Mouse (Mus musculus) heart, adult 8-10 months (tissue): ENCODE results near the gene Tmem38b. TPM values are rescaled to one million over a fixed set of nuclear protein-coding genes. Genes with fewer than 3 reads are reported as not detected.
A peak's percentile ranks its signal among the peaks of the same experiment; 100 is the strongest.

ENCODE experiments used
- DNase-seq: peaks from one replicate; pipeline ENCODE4 v3.0.0; 2022; ENCODE audit warnings: low spot score
- total RNA-seq, 4 experiments: library from RNA; stranded (reverse); gene quantifications; 2 replicates each; pipeline ENCODE4 v1.2.4; 2022

Gene Tmem38b
- total RNA-seq, 4 experiments from 2014 or later = 21.7 to 30.6 (median 27.4) TPM

DNA sequence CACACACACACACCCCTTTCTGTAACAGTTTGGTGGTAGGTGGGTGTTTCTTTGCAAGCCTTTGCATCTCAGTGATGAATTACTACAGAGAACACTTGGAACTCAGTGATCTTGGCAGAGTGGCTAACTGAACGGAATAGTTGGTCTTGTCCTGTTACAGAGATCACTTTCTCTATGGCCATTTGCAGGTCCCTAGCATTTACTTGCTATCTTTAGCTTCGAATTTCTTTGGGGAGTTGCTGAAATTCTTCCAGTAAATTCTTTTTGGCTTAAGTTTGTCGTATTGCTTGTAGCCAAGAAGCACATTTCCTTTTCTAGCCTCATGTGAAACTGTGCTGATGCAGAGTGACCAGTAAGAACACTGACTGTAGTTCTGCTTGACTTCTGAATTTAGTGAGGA, 3.1 kb downstream of the Tmem38b start:
- DNase-seq = peak; percentile 48

DNA sequence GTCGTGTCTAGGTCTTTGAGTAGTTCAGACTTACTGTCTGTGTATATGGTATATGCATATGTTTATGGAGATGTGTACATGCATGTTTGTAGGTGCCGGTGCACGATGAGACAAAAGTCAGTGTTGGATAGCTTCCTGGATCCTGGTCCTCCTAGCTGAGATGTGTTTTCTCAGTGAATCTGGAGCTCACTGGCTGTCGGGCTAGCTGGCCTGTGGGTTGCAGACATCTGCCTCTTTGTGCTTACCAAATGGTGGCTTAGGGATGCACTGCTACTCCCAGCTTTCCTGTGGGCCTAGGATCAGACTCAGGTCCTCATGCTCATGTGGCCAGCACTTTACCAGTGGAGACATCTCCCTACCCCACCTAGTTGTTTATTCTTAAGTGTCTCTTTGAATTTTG, 4.2 kb downstream of the Tmem38b start:
- DNase-seq = no peak

DNA sequence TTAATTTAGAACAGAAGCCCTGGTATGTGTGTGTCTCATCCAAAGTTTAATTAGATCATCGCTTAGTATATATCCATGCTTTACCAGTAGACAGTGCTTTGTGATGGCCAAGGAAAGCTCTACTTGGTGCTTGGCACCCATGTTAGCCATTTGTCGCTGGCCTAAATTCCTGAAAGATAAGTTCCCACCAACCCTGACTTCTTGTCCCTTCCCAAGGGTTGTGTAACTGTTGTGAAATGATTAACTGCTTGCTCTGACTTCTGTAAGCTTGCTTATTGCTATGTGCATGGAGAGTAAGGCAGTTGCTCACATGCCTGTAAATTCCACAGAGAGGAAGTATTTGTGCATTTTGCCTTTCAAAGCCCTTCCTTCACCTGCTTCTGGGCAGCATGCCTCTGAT, 4.7 kb downstream of the Tmem38b start:
- DNase-seq = no peak

DNA sequence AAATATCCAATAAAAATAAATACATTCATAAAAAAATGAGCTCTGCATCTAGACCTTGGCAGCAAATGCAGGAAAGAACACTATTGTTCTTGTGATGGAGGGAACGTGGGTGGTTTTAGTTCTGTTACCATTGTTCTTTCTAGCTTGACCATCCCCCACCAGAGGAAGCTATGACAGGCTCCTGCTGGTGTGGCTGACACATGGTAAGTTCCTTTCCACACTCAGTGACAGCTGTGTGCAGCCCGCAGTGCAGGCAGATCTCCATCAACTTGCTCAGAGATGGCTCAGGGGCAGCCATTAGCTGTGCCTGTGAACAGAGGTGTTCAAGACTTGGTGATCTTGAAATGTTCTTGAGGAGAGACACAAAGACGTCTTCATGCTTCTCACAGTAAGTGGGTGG, 6.5 kb downstream of the Tmem38b start:
- no peak for DNase-seq

DNA sequence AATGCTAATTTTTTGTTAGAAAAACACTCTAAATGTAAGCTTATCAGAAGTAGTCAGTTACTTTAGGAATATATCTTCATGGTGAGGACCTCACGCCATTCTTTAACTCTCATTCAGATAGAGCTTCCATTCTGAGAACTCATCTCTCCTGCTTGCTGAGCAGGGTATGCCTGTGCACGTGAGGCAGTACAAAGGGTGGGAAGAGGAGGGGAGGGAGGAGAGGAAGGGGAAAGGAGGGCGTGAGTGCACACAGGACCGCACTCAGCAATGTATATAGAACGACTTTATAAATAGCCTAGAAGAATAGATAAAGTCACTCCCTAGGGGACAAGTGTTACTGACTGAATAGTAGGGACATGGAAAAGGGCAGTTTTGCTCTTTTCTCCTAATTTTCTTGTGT, 11.1 kb downstream of the Tmem38b start:
- DNase-seq = no peak

DNA sequence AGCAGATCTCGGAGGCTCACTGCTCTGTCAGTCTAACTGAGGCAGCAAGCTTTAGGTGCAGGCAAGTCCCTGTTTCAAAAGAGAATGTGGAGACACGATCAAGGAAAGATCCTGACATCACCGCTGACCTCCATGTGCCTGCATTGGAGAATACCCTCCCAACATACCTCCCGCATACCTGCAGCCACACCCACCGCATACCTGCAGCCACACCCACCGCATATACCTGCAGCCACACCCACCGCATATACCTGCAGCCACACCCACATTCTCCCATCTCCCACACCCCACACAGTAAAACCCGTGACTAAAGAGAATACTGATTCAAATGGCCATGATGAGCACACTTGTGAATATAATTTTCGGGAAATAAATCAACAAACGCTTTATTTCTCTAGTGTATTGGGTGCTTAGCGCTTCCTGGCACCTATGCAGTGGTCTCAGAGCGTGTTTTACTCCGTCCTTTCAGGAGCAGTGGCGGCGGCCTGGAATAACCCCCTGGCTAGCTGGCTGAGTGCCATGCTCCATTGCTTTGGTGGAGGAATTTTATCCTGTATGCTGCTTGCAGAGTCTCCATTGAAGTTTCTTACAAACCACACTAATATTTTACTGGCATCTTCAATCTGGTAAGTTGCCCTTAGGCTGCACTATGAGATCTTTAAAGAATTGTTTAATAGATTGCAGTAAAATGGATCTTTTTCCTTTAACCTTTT, 14.5 kb downstream of the Tmem38b start:
- DNase-seq = peak; percentile 30

DNA sequence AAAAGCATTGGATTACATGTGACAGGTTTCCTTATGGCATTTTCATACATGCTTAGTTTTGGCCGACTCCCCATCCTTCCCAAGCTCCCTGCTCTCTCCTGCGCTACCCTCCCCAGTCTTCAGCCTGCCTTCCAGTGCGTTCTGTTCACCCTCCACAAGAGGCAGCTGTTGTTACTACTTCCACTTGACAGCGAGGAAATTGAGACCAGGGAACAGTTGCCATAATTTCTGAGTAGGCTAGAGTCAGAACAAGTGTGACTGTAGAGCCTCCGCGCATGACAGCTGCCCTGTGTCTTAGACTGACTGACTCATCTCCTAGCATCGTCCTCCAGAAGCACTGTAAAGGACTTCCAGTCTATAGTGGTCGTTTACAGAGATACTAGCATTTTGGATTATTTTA, 17.7 kb downstream of the Tmem38b start:
- no peak for DNase-seq

DNA sequence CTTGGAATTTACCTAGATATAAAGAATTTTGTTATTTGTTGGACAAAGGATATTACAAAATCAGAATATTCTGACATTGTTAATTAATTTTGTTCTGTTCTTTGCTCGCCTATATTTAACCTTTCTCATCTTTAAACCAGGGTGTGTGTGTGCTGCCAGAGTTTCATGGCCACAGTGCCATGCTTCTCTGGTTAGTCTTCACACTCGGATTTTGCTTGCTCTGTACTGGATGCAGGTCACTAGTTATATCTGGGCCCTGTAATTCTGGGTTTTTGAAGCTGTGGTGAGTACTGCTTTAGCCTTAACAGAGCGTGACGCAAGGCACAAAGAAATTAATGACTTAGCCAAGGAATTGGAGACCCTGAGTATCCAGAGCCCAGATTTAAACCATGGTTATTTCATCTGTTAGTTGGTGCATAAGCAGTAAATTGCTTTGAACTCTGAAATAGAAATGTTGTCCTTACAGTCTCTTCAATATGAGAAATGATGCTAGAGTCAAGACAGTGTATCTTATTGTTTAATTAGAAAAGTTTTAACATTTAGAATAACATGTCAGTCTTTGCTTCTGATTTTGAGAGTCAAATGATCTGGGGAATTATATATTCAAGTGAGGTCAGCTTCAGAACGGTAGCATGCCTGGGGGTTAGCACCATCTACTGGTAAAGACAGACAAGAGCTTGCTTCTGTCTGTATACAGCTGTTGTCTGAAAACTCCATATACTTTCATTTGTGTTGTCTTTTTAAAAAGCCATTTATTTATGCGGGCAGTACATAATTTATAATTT, 19.2 kb downstream of the Tmem38b start:
- DNase-seq = peak; percentile 35

DNA sequence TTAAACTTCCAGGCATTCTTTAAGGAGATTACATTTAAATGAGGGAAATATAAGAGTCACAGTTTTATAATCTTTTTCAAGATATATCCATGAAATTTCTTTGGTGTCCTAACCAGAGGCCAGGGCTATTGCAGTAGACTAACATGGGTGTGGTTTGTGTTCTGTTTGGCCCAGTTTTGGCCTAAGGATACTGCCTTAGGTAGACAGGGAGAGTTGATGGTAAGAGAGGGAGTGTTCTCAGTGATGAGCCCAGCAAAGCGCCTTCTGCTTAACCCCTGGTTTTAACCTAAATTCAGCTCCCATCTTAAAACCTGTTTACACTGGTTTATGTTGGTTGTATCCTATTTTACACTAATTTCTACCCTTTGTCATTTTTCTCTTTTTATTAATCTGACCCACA, 19.8 kb downstream of the Tmem38b start:
- DNase-seq = no peak

DNA sequence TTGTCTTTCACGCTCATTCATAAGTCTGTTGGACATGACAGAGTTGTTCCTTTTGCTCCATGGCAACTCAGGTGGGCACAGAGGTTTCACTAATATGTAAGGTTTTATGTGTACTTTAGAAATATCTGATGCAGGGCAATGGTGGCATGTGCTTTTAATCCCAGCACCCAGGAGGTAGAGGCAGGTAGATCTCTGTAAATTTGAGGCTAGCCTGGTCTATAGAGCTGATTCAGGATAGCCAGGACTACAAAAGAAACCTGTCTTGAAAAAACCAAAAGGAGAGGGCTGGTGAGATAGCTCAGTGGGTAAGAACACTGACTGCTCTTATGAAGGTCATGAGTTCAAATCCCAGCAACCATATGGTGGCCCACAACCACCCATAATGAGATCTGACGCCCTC, 20.5 kb downstream of the Tmem38b start:
- no peak for DNase-seq

DNA sequence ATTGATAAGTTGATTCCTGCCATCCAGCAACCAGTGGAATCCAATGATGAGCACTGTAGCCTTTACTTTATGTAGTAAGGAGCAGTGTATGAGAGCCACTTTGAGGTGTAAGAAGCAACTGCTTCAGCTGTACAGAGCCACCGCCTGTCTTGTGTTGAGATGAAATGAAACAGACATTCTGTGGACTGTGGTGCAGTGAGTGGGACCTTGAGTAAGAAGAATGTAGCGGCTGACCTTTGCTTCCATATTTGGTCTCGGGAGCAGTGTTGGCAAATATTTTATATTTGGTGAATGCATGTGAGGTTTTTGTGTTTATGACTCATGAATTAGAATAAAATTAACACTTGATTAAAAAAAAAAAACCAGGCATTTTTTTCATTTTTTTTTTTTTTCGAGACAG, 21.7 kb downstream of the Tmem38b start:
- no peak for DNase-seq

DNA sequence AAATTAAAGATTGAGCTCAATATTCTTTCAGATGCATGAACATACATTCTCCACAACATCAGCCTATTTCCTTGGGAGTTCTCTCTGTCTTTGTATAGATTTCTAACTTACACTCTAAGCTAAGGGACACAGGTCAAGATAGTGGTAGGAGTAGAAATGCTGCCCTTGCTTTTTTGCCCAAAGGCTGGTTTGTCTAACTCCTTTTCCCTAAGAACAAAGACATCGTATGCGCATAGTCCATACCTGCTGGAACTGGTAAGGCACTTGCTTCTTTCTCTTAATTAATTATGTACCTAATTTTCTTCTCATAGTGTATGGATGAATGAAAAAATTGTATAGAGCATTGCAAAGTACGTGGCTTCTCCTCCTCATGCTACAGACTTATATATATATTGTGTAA, 22.5 kb downstream of the Tmem38b start:
- DNase-seq = no peak

DNA sequence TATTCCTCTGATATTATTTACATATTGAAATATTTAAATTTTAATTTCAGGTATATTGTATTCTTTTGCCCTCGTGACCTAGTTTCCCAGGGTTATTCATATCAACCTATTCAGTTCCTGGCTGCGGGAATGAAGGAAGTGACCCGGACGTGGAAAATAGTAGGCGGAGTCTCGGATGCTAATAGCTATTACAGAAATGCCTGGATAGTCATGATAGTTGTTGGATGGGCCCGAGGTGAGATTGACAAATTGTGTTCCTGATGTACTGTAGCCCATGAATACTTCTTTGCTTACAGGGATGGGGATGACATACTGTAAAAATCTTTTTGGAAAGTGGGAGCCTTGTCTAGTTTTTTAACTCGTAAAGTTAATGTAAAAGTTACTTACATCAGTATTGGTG, 23.0 kb downstream of the Tmem38b start:
- DNase-seq = no peak

DNA sequence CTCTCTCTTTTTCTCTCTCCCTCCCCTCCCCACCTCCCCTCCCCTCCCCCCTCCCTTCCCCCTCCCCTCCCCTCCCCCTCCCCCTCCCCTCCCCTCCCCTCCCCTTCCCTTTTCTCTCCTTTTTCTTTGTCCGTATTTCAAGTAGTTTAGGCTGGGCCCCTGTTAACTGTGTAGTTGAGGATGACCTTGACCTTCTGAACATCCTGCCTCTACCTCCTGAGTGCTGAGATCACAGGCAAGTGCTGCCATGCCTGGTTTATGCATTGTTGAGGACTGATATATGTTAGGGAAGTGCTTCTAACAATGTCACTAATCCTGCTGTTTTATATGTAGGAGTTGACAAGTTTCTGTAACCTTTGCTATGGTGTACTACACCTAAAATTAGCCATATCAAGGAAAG, 24.0 kb downstream of the Tmem38b start:
- no peak for DNase-seq

DNA sequence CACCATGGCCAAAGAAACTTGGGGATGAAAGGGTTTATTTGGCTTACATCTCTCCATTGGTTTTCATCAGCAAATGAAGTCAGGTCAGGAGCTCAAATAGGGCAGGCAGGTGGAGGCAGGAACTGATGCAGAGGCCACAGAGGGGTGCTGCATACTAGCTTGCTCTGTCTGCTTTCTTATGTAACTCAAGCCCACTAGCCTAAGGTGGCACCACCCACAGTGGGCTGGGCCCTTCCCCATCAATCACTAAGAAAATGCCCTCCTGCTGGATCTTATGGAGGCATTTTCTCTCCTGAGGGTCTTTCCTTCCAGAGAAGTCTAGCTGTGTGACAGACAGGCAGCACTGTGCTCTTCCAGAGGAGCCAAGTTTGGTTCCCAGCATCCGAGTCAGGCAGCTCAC, 27.5 kb downstream of the Tmem38b start:
- DNase-seq = no peak

DNA sequence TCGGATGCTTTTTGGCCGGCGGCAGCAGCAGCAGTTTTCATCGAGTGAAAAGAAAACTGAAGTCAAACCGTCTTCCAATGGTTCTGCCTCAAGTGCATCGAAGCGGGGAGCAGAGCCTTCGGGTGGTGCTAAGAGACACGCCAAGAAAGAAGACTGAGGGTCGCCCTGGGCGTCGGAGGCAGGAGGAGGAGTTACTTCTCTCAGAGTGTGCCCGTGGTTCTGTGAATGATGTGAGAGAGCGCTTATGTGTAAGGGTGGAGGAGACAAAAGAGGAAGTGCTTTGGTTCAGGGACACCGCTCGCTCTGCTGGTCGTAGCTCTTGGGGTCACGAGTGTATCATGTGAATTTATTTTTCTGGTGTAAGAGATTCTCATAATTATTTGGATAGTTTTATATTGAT, 34.1 kb downstream of the Tmem38b start:
- DNase-seq = no peak

DNA sequence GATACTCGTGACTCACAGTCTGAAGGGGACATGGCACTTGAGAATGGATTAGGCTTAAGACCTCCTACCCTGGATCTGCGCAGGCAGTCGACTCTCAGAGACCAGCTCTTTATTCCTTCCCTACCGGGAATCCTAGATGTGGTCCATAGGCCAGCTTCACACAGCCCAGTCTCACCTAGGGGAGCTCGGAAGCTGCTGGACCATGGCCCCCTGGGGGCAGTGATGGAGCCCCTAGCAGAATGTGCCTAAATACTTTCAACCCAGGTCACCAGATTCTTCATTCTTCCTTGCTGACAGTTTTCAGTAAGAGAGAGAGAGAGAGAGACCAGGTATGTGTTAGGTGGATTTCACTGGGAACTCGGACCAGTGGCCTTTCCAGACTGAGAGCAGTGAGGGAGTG, 36.3 kb downstream of the Tmem38b start:
- DNase-seq = no peak

DNA sequence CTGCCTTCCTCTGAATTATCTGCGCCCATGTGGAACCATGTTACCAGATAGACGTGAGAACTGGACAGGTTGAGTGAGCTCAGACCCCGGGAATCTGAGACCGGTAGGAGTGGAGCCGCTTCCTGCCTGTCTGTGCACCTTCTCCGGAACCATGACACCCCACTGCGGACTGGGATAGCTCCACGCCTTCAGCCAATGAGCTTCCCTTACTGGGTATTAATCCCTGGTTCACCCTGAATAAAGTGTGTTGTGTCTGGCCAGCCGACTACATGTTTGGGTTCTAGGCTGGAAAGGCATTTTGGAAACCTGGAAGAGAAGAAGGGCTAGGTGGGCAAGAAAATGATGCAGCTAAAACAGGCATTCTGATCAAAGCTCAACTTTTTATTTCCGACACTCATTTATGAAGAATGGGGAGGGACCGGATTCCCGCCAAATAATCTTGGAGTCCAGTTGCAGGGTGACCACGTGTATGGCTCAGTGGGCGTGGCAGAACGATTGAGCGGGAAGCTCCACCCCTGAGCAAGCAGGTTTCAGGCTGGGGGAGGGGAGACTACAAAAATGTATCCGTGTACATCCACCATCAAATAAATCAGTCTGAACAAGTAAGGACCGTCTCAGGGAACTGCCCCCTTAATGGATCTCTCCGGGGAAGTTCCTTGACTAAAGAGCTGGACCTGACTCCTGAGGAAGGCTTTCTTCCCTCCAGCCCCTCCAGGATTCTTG, 38.4 kb downstream of the Tmem38b start:
- no peak for DNase-seq

DNA sequence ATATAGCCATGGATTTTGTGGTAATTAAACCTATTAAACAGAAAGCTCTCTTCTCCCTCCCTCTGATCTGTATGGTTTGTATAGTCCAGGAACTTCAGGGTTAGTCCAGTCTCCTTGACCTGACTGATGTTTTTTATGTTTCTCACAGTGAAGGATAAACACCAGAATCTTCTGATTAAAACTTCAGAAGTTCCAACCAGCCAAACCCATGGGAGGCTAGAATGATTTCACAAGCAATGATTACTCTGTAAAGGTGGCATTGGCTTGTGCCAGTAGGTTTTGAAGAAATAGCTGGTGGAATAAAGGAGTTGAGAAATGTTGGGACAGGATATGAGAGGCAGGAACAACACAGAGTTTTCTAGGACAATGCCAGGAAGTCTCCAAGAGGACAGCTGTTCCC, 40.6 kb downstream of the Tmem38b start:
- DNase-seq = no peak

DNA sequence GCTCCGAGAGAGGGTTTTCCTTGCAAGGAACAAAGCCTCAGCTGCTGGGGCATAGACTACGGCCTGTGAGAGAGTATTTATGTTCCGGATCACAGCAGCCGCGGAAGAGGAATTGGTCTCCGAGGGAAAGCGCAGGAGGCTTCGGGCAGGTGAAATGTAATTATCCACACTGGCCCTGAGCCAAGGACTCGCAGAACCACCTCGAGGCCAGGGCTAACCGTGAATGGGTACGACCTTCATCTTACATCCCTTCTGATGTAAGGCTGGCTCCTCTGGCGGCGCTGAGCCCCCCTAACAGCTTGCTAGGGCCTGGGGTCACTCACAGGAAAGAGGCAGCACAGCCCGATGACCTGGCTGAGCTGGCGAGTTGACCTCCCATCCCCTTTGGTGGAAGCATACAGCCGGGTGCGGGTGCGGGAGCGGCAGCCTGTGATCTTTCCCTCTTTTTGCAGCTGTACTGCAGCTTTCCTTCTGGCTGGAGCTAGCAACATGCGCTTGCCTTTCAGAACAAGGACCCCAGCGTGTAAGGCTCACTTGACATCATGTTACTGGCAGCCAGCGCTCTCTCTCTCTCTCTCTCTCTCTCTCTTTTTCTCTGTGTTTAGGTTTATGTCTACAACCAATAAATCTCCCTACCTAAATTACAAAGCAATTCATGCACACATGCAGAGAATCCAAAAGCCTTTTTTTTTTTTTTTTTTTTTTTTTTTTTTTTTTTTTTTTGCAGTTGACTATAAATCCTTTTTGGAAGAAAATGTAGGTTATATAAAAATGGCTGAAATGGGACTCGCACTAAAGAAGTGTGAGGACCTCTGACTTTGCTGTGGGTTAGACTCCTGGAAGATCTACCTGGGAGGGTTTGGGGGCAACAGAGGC, 52.9 kb downstream of the Tmem38b start:
- no peak for DNase-seq

DNA sequence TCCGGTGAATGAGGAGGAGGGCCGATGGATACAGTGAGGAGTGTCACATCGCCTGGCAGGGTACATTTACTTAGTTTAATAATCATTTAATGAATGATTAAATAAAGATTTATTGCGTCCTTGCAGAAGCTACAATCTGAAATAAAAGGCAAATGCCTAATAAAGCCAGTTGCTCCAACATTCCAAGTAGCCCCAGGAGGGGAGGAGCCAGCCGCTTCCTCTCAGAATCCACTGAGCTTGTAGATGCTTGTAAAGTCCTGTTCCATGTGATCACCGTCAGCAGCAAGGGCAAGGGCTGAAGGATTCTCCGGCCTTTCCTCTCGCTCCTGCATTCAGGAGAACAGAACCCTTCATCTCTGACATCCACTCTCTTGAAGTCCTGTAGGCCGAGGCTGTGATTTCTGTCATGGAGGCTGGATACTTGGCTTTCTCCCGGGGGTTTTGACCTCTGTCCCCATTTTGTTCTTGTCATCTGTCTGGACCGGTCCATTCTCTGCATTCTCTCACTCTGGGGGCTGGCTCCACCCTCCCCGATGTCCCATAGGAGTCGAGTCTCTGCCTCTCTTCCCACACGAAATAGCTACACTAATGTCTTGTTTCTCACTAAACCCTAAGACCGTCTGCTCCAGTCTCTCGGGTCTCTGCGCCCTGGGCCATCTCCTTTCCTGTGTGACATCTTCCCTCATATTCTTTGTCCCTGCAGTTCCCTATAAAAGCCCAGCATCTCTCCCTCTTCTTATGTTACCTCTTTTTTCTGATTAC, 57.3 kb downstream of the Tmem38b start:
- no peak for DNase-seq
